Mouse (Mus musculus) hindbrain, embryonic 12.5 days (tissue): Measurements from ENCODE around the gene Ubtf. TPM values are rescaled to one million over a fixed set of nuclear protein-coding genes. Genes with fewer than 3 reads are reported as not detected.

Source experiments
- ATAC-seq: fragments of 200-750 bp; cut with Nextera tagmentation; 2 replicates; pipeline ENCODE4 v1.8.0; 2017; ENCODE audit warnings: moderate TSS enrichment; ENCODE audit not compliant: low FRiP score
- H3K27ac ChIP-seq: fragments of 300-500 bp; sonication (generic); 2 replicates; pipeline ENCODE4 v1.5.1; 2016; ENCODE audit warnings: mild to moderate bottlenecking
- H3K27me3 ChIP-seq: fragments of 300-500 bp; sonication (generic); 2 replicates; pipeline ENCODE4 v1.6.1; 2016; ENCODE audit warnings: mild to moderate bottlenecking
- H3K36me3 ChIP-seq: fragments of 300-500 bp; sonication (generic); 2 replicates; pipeline ENCODE4 v1.6.1; 2016; ENCODE audit warnings: mild to moderate bottlenecking
- H3K4me1 ChIP-seq: fragments of 300-500 bp; sonication (generic); 2 replicates; pipeline ENCODE4 v1.6.1; 2016
- H3K4me2 ChIP-seq: fragments of 300-500 bp; sonication (generic); replicated peaks from 2 replicates; pipeline ENCODE4 v1.6.1; 2016; ENCODE audit warnings: mild to moderate bottlenecking
- H3K4me3 ChIP-seq: fragments of 300-500 bp; sonication (generic); 2 replicates; pipeline ENCODE4 v1.5.1; 2016; ENCODE audit warnings: mild to moderate bottlenecking
- H3K9ac ChIP-seq: fragments of 300-500 bp; sonication (generic); 2 replicates; pipeline ENCODE4 v1.6.1; 2016; ENCODE audit warnings: mild to moderate bottlenecking, moderate library complexity
- H3K9me3 ChIP-seq: fragments of 300-500 bp; sonication (generic); replicated peaks from 2 replicates; pipeline ENCODE4 v1.6.1; 2016; ENCODE audit warnings: mild to moderate bottlenecking
- WGBS: fragments of 180-500 bp; shearing (Covaris S2); methylation state at CpG from one replicate; pipeline ENCODE4 v1.1.7; 2016; 5-methylcytosine and 5-hydroxymethylcytosine counted together
- polyA plus RNA-seq: library from polyadenylated mRNA; unstranded; fragments of >200 nt; fragmentation: Nextera tagmentation; extraction: Ambion mirVana; gene quantifications from 2 replicates; pipeline ENCODE4 v1.2.1, GENCODE M21; 2016

The Ubtf gene
- polyA plus RNA-seq, 1 experiment from 2014 or later = 111 TPM

DNA sequence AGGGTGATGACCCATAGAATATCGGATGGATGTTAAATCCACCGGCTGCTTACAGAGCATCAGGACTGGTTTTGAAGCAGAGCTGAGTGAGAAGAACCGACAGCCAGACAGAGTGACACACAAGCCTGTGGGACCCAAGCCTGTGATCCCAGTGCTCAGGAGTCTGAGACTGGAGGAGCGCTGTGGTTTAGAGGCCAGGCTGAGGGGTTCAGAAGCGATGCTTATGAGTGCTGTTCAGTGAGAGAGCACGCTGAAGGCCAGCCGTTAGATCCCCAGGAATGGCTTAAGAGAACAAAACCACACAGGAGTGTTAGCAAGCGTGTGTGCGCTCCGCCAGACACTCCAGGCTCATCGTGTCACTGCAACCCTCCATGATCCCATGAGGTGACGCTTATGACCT is 23.2 kb upstream of the Ubtf start:
- Histone ChIP-seq H3K9me3 (no peaks in the 10 kb centered on the region), H3K4me2 (no peak overlapping the region), H3K27me3 (no peaks in the 10 kb centered on the region; the same call in 1 of the 2 replicates), H3K4me1 (peaks cover 6% of the 10 kb centered on the region; the same call in 1 of the 2 replicates), H3K4me3 (no peak overlapping the region), H3K36me3 (no peaks in the 10 kb centered on the region), H3K9ac (no peak overlapping the region), H3K27ac (no peak overlapping the region)
- no peak for ATAC-seq
- WGBS = 66% methylated on average over 12 of the region's 12 CpGs

DNA sequence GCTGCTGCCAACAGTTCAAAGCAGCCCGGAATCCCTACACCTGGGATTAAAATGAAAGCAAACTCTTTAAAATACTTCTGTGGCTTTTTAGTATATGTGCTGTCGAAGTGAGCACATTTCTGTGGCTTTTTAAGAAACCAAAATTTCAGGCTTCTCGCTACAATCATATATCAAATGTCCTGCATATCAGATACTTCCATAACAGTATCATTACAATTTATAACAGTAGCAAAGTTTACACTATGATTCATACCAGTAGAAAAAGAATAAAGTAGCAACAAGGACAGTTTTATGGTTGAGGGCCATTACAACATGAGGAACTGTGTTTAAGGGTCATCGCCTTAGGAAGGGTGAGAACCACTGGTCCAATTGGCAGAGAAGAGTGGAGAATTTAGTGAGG is 21.6 kb upstream of the Ubtf start:
- WGBS = 91% methylated on average over 4 of the region's 4 CpGs
- no peak overlapping the region for H3K4me2 ChIP-seq
- no peak for ATAC-seq

DNA sequence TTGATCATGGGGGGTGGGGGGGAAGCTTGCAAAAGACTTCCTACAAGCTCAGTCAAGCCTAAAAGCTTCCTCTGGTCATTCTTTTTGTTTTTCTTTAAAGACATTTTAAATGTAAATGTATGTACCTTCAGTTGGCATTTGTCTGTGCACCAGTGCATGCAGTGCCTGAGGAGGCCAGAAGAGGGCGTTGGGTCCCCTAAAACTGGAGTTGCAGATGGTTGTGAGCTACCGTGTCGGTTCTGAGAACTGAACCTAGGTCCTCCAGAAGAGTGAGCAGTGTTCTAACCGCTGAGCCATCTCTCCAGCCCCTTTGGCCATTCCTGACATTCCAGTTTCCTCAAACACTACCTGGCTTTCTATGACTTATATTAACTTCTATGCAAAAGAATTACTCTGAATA is 20.1 kb upstream of the Ubtf start:
- peaks cover 4% of the 10 kb centered on the region; the same call in 1 of the 2 replicates for H3K4me1 ChIP-seq
- no peak overlapping the region for H3K27ac ChIP-seq
- no peaks in the 10 kb centered on the region; the same call in 1 of the 2 replicates for H3K27me3 ChIP-seq
- ATAC-seq = no peak
- H3K4me2 ChIP-seq = no peak overlapping the region
- H3K4me3 ChIP-seq = no peak overlapping the region
- no peak overlapping the region for H3K9ac ChIP-seq
- H3K36me3 ChIP-seq = no peaks in the 10 kb centered on the region
- H3K9me3 ChIP-seq = no peaks in the 10 kb centered on the region
- 61% methylated on average over 4 of the region's 4 CpGs for WGBS

More for the DNA sequence above, 21.6 kb upstream of the Ubtf start:
- Histone ChIP-seq H3K9ac (no peak overlapping the region), H3K4me1 (peaks cover 4% of the 10 kb centered on the region; the same call in 1 of the 2 replicates), H3K36me3 (no peaks in the 10 kb centered on the region), H3K9me3 (no peaks in the 10 kb centered on the region), H3K4me3 (no peak overlapping the region), H3K27me3 (no peaks in the 10 kb centered on the region; the same call in 1 of the 2 replicates), H3K27ac (no peak overlapping the region)

DNA sequence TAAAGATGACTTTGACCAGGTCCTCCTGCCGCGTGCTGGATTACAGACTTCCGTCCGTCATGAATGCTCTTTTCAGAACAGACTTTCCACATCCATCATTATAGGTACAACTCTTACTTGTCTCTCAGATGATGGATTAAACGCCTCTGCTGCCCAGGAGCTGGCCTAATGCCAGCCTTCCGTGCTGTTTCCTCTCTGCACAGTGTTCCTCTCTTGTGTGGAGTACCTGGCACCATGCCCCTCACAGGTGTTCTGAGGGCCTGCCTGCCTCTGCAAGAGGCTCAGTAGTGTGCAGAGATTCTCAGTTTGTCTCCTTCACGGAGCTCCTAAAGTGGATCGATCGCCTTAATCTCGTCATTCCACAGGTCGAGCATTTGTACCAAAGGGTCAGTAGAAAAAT is 19.7 kb upstream of the Ubtf start:
- H3K9me3 ChIP-seq = no peaks in the 10 kb centered on the region
- WGBS = 74% methylated on average over 11 of the region's 11 CpGs

DNA sequence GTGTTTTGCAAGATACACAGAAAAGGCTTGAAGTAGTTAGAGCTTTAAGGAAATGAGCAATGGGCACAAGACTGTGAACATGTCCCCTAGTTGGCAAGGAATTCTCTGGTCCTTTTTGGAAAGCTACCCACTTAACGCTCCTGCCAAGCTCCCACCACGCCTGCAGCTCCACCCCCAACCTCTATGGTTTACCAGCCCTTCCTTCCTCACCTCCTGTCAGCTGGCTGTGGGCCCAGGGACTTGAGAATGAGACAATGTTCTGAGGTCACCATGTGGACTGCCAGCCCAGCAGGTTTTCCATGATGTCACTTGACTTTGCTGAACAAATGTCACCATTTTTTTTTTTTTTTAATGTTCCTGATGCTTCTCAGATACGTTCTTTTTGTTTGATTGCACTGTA is 19.0 kb upstream of the Ubtf start:
- H3K27ac ChIP-seq = no peak overlapping the region
- no peaks in the 10 kb centered on the region for H3K36me3 ChIP-seq
- no peak overlapping the region for H3K4me3 ChIP-seq
- H3K9me3 ChIP-seq = no peaks in the 10 kb centered on the region
- peaks cover 4% of the 10 kb centered on the region; the same call in 1 of the 2 replicates for H3K4me1 ChIP-seq
- no peak for ATAC-seq
- no peaks in the 10 kb centered on the region for H3K27me3 ChIP-seq
- 61% methylated on average over 3 of the region's 3 CpGs for WGBS
- no peak overlapping the region for H3K4me2 ChIP-seq
- no peak overlapping the region for H3K9ac ChIP-seq

More for the DNA sequence above, 19.7 kb upstream of the Ubtf start:
- H3K9ac ChIP-seq = no peak overlapping the region
- H3K4me2 ChIP-seq = no peak overlapping the region
- H3K27me3 ChIP-seq = no peaks in the 10 kb centered on the region; the same call in 1 of the 2 replicates
- no peak for ATAC-seq
- H3K4me3 ChIP-seq = no peak overlapping the region
- peaks cover 4% of the 10 kb centered on the region; the same call in 1 of the 2 replicates for H3K4me1 ChIP-seq
- H3K36me3 ChIP-seq = no peaks in the 10 kb centered on the region
- no peak overlapping the region for H3K27ac ChIP-seq

DNA sequence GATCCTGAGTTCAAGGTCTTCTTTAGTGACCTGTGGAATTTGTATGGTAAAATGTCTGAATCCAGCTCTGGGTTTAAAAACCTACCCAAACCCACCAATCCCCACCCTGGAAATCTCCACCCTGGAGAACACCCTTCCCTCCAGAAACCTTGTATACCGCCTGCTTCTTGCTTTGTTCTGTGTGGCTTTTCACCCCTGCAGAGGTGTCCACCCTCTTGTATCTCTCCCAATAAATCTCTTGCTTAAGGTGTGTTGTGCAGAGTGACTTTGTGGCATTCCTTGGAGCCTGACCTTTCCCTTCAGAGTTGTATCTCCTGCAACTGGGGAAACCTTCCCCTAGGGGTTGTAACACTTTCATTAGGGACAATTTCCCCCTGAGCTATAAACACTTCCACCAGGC is 18.4 kb upstream of the Ubtf start:
- Histone ChIP-seq H3K4me2 (no peak overlapping the region), H3K4me3 (no peak overlapping the region), H3K9me3 (no peaks in the 10 kb centered on the region), H3K9ac (no peak overlapping the region), H3K4me1 (peaks cover under 1% of the 10 kb centered on the region; the same call in 1 of the 2 replicates), H3K27ac (no peak overlapping the region), H3K36me3 (no peaks in the 10 kb centered on the region), H3K27me3 (no peaks in the 10 kb centered on the region)
- 59% methylated on average over 1 of the region's 1 CpGs for WGBS
- no peak for ATAC-seq

DNA sequence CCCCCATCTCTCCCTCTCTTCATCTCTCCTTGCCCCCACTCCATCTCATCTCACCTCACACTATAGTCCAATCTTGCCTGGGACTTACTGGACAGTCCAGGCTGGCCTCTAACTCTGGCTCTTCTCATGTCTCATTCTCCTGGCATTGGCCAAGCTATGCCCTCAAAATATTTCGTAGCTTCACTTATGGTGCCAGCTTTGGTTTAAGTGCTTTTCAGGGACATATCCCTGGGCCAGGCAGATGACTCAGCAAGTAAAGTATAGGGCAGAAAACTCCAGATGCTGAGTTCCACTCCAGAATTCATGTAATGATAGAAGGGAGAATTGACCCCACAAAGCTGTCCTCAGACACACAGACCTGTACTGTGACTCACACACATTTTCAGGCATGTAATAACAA is 16.6 kb upstream of the Ubtf start:
- H3K27me3 ChIP-seq = no peaks in the 10 kb centered on the region
- no peaks in the 10 kb centered on the region for H3K36me3 ChIP-seq
- no peaks in the 10 kb centered on the region for H3K4me1 ChIP-seq
- H3K4me3 ChIP-seq = no peak overlapping the region
- no peak overlapping the region for H3K9ac ChIP-seq
- no peak for ATAC-seq
- H3K9me3 ChIP-seq = no peaks in the 10 kb centered on the region
- no peak overlapping the region for H3K4me2 ChIP-seq
- H3K27ac ChIP-seq = no peak overlapping the region
- 72% methylated on average over 1 of the region's 1 CpGs for WGBS

DNA sequence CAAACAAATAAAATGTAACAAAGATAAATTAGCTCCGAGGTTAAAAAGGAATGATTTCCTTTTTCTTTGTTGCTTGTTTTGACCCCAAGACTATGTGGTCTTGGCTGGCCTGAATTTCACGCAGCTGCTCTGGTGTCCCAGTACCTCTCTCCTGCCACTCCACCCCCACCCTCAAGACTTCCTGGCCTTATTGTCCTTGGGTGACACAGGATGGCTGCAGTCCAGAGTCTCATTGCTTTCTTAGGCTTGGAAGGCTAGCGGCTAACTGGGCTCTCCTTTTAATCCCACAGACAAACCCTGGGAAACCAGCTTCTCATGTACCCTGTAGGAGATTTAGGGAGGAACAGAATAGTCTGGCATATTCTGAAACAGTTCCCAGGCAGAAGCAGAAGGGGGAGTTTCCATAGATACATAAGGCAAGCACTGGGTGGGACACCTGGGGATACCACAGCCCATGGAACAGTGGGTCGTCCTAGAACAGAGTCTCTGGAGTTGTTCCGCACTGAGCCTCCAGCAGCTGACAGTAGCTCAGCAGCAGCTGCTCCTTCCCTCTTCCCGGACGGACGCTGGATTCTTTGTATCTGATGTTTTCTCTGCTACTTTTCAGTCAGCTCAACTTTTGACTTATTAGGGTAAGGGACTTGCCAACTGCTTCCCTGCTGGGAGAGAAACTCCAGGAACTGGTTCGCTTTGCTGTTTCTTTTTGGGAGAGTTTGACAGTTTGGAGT is 15.6 kb upstream of the Ubtf start:
- no peak overlapping the region for H3K9ac ChIP-seq
- H3K9me3 ChIP-seq = no peaks in the 10 kb centered on the region
- H3K4me1 ChIP-seq = no peaks in the 10 kb centered on the region
- H3K4me3 ChIP-seq = no peak overlapping the region
- H3K4me2 ChIP-seq = no peak overlapping the region
- no peak for ATAC-seq
- H3K27ac ChIP-seq = no peak overlapping the region
- no peaks in the 10 kb centered on the region for H3K27me3 ChIP-seq
- 42% methylated on average over 9 of the region's 9 CpGs for WGBS
- H3K36me3 ChIP-seq = no peaks in the 10 kb centered on the region

DNA sequence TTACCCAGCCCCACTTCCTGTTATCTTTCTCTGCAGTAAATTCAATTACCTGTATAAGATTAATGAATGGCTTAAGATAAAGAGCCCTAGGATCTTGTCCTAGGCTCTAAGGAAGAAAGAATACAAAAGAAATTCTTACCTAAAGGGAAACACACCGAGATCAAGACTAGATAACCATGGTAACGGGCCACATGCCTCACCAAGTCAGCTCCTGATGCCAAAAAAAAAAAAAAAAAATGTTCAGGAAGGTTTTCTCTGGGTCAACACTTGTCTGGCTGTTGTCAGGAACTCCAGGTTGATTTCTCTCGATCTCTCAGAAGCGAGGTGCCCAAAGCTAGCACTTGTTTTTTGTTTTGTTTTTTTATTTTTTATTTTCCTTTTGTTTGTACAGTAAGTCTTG is 14.5 kb upstream of the Ubtf start:
- no peaks in the 10 kb centered on the region for H3K27me3 ChIP-seq
- H3K27ac ChIP-seq = no peak overlapping the region
- H3K9ac ChIP-seq = no peak overlapping the region
- no peaks in the 10 kb centered on the region for H3K36me3 ChIP-seq
- 69% methylated on average over 4 of the region's 4 CpGs for WGBS
- no peak overlapping the region for H3K4me2 ChIP-seq
- no peaks in the 10 kb centered on the region for H3K4me1 ChIP-seq
- no peak overlapping the region for H3K4me3 ChIP-seq
- ATAC-seq = no peak
- no peaks in the 10 kb centered on the region for H3K9me3 ChIP-seq

DNA sequence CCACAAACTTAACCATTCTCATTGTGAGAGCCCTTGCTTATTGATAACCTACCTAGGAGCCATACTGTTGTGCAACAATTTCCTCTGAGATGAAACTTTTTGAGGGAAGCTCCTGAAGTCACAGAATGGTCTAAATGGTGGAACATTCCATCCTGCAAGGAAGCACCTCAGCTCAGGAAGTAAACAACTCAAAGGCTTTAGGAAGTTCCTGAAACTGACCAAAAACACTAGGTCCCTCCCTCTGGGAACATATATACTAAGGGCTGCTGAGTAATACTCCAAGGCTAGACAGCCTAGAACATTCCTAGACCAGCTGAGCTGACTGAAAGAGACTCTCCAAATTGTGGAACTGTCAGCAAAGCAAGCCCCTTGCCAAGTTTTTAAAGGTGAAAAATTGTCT is 13.5 kb upstream of the Ubtf start:
- no peak for ATAC-seq
- no peak overlapping the region for H3K27ac ChIP-seq
- no peaks in the 10 kb centered on the region for H3K27me3 ChIP-seq
- H3K4me2 ChIP-seq = no peak overlapping the region
- no peak overlapping the region for H3K4me3 ChIP-seq
- no peaks in the 10 kb centered on the region for H3K4me1 ChIP-seq
- no peak overlapping the region for H3K9ac ChIP-seq
- H3K9me3 ChIP-seq = no peaks in the 10 kb centered on the region
- H3K36me3 ChIP-seq = no peaks in the 10 kb centered on the region

DNA sequence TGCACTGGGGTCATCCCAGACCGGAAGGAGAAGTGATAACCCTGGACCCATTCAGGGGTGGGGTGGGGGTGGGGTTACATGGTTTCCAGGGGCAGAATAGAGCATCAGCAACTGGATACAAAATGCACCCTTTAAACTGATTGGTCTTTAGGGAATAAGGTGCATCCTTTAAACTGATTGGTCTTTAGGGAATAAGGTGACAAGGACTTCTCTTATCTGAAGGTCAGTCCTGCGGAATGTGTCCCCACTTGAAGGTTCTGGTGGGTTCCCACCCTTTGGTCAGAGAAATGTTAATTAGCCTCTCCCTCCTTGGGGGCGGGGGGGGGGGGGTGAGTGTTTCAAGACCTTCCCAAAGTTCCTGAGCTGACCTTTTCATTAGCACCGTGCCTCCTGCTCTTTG is 12.3 kb upstream of the Ubtf start:
- Histone ChIP-seq H3K9ac (no peak overlapping the region), H3K27me3 (no peaks in the 10 kb centered on the region), H3K9me3 (no peaks in the 10 kb centered on the region), H3K27ac (no peak overlapping the region), H3K4me1 (no peaks in the 10 kb centered on the region), H3K4me3 (no peak overlapping the region), H3K4me2 (no peak overlapping the region), H3K36me3 (no peaks in the 10 kb centered on the region)
- ATAC-seq = no peak
- 57% methylated on average over 4 of the region's 4 CpGs for WGBS

DNA sequence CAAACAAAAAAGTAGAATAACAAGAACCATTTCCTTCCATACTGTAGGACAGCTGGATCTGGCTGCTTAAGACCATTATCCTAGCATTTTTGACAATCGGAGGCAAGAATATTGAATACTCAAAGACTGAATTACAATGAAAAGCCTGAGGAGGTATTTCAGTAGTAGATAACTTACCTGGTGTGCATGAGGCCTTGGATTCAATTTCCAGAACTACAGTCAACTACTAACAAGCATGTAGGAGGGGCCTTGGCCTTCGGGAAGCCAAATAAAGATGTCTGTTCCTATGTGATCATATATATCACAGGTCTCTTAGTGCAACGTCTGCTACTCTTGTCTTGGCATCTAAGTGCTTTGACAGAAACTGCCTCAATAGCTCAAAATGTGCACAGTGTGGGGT is 10.5 kb upstream of the Ubtf start:
- 81% methylated on average over 3 of the region's 3 CpGs for WGBS
- H3K27me3 ChIP-seq = no peaks in the 10 kb centered on the region

DNA sequence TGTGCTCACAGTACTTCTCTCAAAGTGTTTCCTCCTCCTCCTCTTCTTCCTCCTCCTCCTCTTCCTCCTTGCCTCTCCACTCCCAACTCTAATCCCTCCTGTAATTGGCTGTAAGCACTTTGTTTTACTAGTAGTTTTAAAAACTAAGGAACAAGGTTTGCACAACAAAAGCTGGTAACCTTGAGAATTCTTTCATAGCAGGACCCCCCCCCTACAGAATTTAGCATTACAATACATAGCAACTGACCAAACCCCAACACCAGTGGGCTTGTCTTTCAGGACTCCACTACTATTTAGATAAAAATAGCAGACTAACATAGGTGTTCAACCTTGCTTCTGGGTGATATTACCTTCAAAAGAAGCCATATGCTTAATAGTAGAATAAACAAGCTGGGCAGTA is 10.0 kb upstream of the Ubtf start:
- no peak overlapping the region for H3K9ac ChIP-seq
- H3K36me3 ChIP-seq = no peaks in the 10 kb centered on the region
- no peaks in the 10 kb centered on the region for H3K4me1 ChIP-seq
- H3K27ac ChIP-seq = no peak overlapping the region
- no peaks in the 10 kb centered on the region for H3K9me3 ChIP-seq
- no peaks in the 10 kb centered on the region for H3K27me3 ChIP-seq
- no peak for ATAC-seq
- H3K4me2 ChIP-seq = no peak overlapping the region
- H3K4me3 ChIP-seq = no peak overlapping the region

More for the DNA sequence above, 10.5 kb upstream of the Ubtf start:
- no peaks in the 10 kb centered on the region for H3K36me3 ChIP-seq
- H3K4me2 ChIP-seq = no peak overlapping the region
- no peak overlapping the region for H3K27ac ChIP-seq
- no peak for ATAC-seq
- H3K4me1 ChIP-seq = no peaks in the 10 kb centered on the region
- H3K9ac ChIP-seq = no peak overlapping the region
- H3K9me3 ChIP-seq = no peaks in the 10 kb centered on the region
- H3K4me3 ChIP-seq = no peak overlapping the region
